Mouse (Mus musculus): ENCODE measurements around the gene Dmbt1. TPM values are rescaled to one million over a fixed set of nuclear protein-coding genes. Genes with fewer than 3 reads are reported as not detected.

Dmbt1 gene
- polyA plus RNA-seq, 1 experiment from 2014 or later, result not detected

DNA sequence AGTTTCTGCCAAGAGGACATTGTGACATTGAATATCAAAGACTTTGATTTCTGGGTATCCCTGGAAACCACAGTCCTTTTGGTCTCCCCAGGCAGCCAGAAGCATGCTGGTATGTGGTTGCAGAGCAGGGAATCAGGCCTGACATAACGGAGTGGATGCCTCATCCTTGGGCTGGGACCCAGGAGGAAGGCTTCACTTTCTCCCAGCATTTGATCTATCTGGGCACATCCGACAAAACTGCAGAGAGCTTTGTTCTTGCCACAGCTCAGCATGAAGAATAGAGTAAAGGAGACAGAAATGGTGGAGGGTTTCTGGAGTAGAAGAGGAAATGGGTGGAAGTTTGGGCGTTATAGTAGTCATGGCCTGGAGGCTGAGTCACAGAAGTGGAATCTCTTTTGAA, 101.3 kb downstream of the Dmbt1 start:
- H3K9me3 ChIP-seq, result no peaks in the 10 kb centered on the region
- no peaks in the 10 kb centered on the region for H3K4me1 ChIP-seq
- no peaks in the 10 kb centered on the region for H3K36me3 ChIP-seq
- no peak overlapping the region for H3K4me3 ChIP-seq
- no peak overlapping the region for H3K9ac ChIP-seq (replicated peaks)
- H3K4me2 ChIP-seq (replicated peaks), result no peak overlapping the region
- no peak overlapping the region for H3K27ac ChIP-seq (replicated peaks)
- H3K27me3 ChIP-seq, result no peaks in the 10 kb centered on the region
- ATAC-seq (ENCODE audit: low FRiP score, low read depth), result no peak
- WGBS, result 82% methylated on average over 3 of the region's 3 CpGs

DNA sequence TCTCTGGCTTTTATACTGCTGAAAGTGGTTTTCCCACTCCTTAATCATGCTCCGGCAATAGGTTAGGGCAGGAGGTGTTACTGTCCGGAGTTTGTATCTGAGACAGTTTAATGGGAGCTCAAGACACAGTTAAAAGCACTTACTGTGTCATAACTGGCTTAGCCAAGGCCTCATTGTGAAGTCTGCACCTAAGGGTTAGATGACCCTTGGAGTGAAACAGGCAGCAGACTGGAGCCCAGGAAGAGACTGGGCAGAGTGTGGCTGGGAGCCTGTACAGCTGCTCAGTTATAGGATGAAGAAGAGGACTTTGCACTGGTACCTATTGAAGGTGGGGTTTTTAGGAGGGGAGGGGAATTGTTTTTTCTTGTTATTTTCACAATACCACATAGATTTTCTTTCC, 114.4 kb downstream of the Dmbt1 start, which contains the start of gene 4933402N03Rik:
TSS of gene 4933402N03Rik (minus strand) at position 101 of the 400 bp plus-strand sequence.
- Histone ChIP-seq H3K27me3 (no peaks in the 10 kb centered on the region), H3K36me3 (no peaks in the 10 kb centered on the region), H3K4me1 (no peaks in the 10 kb centered on the region), H3K27ac (replicated peaks) (no peak within 1 kb of the TSS), H3K9me3 (no peaks in the 10 kb centered on the region), H3K4me2 (replicated peaks) (no peak within 1 kb of the TSS), H3K9ac (replicated peaks) (no peak within 1 kb of the TSS), H3K4me3 (no peak within 1 kb of the TSS)
- no peak for ATAC-seq (ENCODE audit: low FRiP score, low read depth)
- 90% methylated on average over 2 of the region's 2 CpGs for WGBS

DNA sequence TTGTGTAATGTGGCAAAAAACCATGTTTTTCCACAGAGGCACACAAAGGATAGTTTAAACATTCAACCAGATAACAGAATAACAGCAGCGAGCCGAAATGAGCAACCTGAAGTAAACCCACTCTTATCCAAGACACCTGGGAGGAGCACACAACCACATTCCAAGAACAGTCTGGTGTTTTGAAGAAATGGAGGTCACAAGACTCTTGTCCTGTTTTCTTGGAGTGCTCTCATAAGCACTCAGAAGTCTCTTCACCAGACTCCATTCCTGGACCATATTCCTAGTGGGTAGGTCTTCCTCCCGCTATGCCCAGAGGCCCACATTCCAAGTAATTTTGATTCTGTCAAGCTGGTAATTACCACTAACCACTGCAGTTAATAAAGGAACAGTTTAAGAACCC, 118.3 kb downstream of the Dmbt1 start:
- 89% methylated on average over 3 of the region's 3 CpGs for WGBS
- Histone ChIP-seq H3K36me3 (no peaks in the 10 kb centered on the region), H3K4me3 (no peak overlapping the region), H3K27ac (replicated peaks) (no peak overlapping the region), H3K4me2 (replicated peaks) (no peak overlapping the region), H3K4me1 (no peaks in the 10 kb centered on the region), H3K9ac (replicated peaks) (no peak overlapping the region), H3K9me3 (no peaks in the 10 kb centered on the region), H3K27me3 (no peaks in the 10 kb centered on the region)
- no peak for ATAC-seq (ENCODE audit: low FRiP score, low read depth)

DNA sequence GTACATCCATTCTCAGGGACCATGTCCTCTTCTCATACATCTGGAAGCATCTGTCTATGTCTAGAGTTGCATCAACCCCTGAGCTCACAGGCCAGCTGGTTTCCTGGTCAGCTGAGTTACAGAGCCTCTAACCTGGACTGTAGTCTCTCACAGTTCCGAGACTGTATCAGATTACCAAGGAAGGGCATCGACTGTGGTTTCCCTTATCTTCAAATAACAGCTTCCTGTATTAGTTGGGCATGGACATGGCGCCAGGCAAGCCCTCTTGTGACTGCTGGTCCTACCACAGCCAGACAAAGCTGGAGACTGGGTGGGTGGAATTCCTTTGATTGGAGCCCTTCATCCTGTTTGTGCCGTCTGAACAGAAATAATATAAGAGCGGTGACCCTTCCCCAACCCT, 121.2 kb downstream of the Dmbt1 start:
- Histone ChIP-seq H3K4me1 (no peaks in the 10 kb centered on the region), H3K36me3 (no peaks in the 10 kb centered on the region), H3K9ac (replicated peaks) (no peak overlapping the region), H3K4me3 (no peak overlapping the region), H3K4me2 (replicated peaks) (no peak overlapping the region), H3K27me3 (no peaks in the 10 kb centered on the region), H3K27ac (replicated peaks) (no peak overlapping the region), H3K9me3 (no peaks in the 10 kb centered on the region)
- ATAC-seq (ENCODE audit: low FRiP score, low read depth), result no peak
- WGBS, result 85% methylated on average over 5 of the region's 5 CpGs

DNA sequence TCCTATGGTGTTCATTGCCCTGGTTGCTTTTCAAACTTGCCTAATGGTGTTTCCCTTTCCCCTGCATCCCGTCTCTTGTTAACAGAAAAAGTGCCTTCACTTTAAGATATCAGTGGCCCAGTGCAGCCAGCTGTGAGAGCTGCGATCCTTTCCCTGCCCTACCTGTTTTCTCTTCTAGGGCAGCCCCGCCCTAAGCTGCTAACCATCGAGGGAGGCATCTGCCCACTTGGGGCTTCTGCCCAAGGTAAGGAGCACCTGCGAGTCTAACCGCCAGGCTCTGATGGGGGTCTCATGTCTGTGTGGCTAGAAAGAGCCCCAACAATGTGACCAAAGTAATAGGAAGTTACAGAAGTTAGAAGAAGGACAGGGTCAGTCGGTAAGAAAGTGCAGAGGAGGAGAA, 130.4 kb downstream of the Dmbt1 start:
- no peaks in the 10 kb centered on the region for H3K9me3 ChIP-seq
- H3K4me3 ChIP-seq, result no peak overlapping the region
- no peak overlapping the region for H3K9ac ChIP-seq (replicated peaks)
- H3K36me3 ChIP-seq, result no peaks in the 10 kb centered on the region
- WGBS, result 71% methylated on average over 7 of the region's 7 CpGs
- no peak for ATAC-seq (ENCODE audit: low FRiP score, low read depth)
- no peaks in the 10 kb centered on the region for H3K4me1 ChIP-seq
- no peak overlapping the region for H3K4me2 ChIP-seq (replicated peaks)
- no peaks in the 10 kb centered on the region for H3K27me3 ChIP-seq
- no peak overlapping the region for H3K27ac ChIP-seq (replicated peaks)

DNA sequence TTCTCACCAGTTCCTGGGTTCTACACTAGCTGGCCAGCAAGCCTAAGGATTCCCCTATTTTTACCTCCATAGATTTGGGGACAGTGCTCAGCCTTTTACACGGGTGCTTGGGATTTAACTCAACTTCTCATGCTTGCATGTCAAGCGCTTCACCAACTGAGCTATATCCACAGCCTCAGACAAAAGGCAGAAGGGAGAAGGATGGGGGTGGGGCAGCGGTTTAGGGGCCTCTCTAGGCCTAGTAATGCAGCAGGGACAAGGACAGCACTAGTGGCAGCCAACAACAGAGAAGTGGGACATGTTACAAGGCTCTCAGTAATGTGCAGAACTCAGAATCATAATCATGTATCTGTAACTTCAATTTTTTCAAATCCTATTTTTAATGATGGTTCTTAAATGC, 135.9 kb downstream of the Dmbt1 start:
- Histone ChIP-seq H3K27me3 (no peaks in the 10 kb centered on the region), H3K4me3 (no peak overlapping the region), H3K9ac (replicated peaks) (no peak overlapping the region), H3K4me1 (no peaks in the 10 kb centered on the region), H3K9me3 (no peaks in the 10 kb centered on the region), H3K4me2 (replicated peaks) (no peak overlapping the region), H3K36me3 (no peaks in the 10 kb centered on the region), H3K27ac (replicated peaks) (no peak overlapping the region)
- ATAC-seq (ENCODE audit: low FRiP score, low read depth), result no peak
- WGBS, result 68% methylated on average over 3 of the region's 3 CpGs

DNA sequence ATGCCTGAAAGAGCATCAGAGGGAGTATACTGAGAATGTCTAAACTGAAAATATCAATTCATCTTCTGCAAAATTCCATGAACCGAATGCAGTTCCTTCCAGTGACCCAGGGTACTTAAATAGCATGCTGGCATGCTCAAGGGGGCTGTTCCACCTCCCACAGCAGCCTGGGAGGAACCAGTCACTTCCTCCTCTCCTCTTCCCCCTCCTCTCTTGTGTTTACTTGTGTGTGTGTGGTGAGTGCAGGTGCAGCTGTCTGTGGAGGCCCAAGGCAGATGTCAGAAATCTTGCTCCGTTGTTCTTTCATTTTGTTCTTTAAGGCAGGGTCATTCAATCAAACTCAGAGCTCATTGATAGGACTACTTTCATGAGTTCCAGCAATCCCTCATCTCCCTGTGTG, 137.2 kb downstream of the Dmbt1 start:
- H3K4me3 ChIP-seq, result no peak overlapping the region
- WGBS, result 73% methylated on average over 2 of the region's 2 CpGs
- no peak overlapping the region for H3K27ac ChIP-seq (replicated peaks)
- no peak overlapping the region for H3K9ac ChIP-seq (replicated peaks)
- no peak overlapping the region for H3K4me2 ChIP-seq (replicated peaks)
- no peaks in the 10 kb centered on the region for H3K4me1 ChIP-seq
- ATAC-seq (ENCODE audit: low FRiP score, low read depth), result no peak
- no peaks in the 10 kb centered on the region for H3K9me3 ChIP-seq
- H3K36me3 ChIP-seq, result no peaks in the 10 kb centered on the region
- H3K27me3 ChIP-seq, result no peaks in the 10 kb centered on the region

Other genes starting within 250 kb of the Dmbt1 start
- 43.8 and 46.9 TPM in 2 replicates for gene Plekha1, start 166.3 kb upstream of the Dmbt1 start, polyA plus RNA-seq (2016; fragmentation: Nextera tagmentation; extraction: Ambion mirVana)
- 6.1 and 9.2 TPM in 2 replicates for gene Htra1, start 95.9 kb upstream of the Dmbt1 start, polyA plus RNA-seq (2016; fragmentation: Nextera tagmentation; extraction: Ambion mirVana)
- not detected in 2 replicates for gene 4933402N03Rik, start 114.3 kb downstream of the Dmbt1 start, polyA plus RNA-seq (2016; fragmentation: Nextera tagmentation; extraction: Ambion mirVana)
- gene 5430419D17Rik, start 142.3 kb downstream of the Dmbt1 start, polyA plus RNA-seq (2016; fragmentation: Nextera tagmentation; extraction: Ambion mirVana), result not detected in 2 replicates